Mouse (Mus musculus) neural tube, embryonic 14.5 days (tissue): Measurements from ENCODE around the gene Prop1. TPM values are rescaled to one million over a fixed set of nuclear protein-coding genes. Genes with fewer than 3 reads are reported as not detected.

ENCODE experiments used
- ATAC-seq: fragments of 200-750 bp; cut with Nextera tagmentation; 2 replicates; pipeline ENCODE4 v1.8.0; 2017; ENCODE audit warnings: low read depth, mild to moderate bottlenecking, moderate TSS enrichment, moderate library complexity
- H3K27ac ChIP-seq: fragments of 300-500 bp; sonication (generic); 2 replicates; pipeline ENCODE4 v1.5.1; 2014; ENCODE audit warnings: low read depth, mild to moderate bottlenecking, control low read depth, low read length, moderate library complexity, mixed read lengths
- H3K27me3 ChIP-seq: fragments of 300-500 bp; sonication (generic); 2 replicates; pipeline ENCODE4 v1.6.1; 2014; ENCODE audit warnings: low read length; ENCODE audit not compliant: control insufficient read depth, insufficient read depth
- H3K36me3 ChIP-seq: fragments of 300-500 bp; sonication (generic); 2 replicates; pipeline ENCODE4 v1.6.1; 2014; ENCODE audit warnings: low read length, mixed read lengths; ENCODE audit not compliant: control insufficient read depth, insufficient read depth
- H3K4me1 ChIP-seq: fragments of 300-500 bp; sonication (generic); 2 replicates; pipeline ENCODE4 v1.6.1; 2014; ENCODE audit warnings: low read length; ENCODE audit not compliant: control insufficient read depth, insufficient read depth
- H3K4me2 ChIP-seq: fragments of 300-500 bp; sonication (generic); 2 replicates; pipeline ENCODE4 v1.6.1; 2014; ENCODE audit warnings: mild to moderate bottlenecking, low read depth, low read length, control low read depth
- H3K4me3 ChIP-seq: fragments of 300-500 bp; sonication (generic); 2 replicates; pipeline ENCODE4 v1.5.1; 2014; ENCODE audit warnings: low read depth, low read length, control low read depth, mixed read lengths
- H3K9ac ChIP-seq: fragments of 300-500 bp; sonication (generic); replicated peaks from 2 replicates; pipeline ENCODE4 v1.6.1; 2014; ENCODE audit warnings: low read depth, mild to moderate bottlenecking, control low read depth, low read length, mixed read lengths
- H3K9me3 ChIP-seq: fragments of 300-500 bp; sonication (generic); 2 replicates; pipeline ENCODE4 v1.6.1; 2016; ENCODE audit warnings: low read length; ENCODE audit not compliant: control insufficient read depth
- WGBS: fragments of 180-500 bp; shearing (Covaris S2); extraction: QIAGEN DNeasy Blood & Tissue Kit; methylation state at CpG from one replicate; pipeline ENCODE4 v1.1.7; 2014; 5-methylcytosine and 5-hydroxymethylcytosine counted together
- polyA plus RNA-seq: library from polyadenylated mRNA; unstranded; fragments of >200 nt; fragmentation: Nextera tagmentation; extraction: Ambion mirVana; gene quantifications from 2 replicates; pipeline ENCODE4 v1.2.1, GENCODE M21; 2014

Prop1 gene
- polyA plus RNA-seq, 1 experiment from 2014 or later, result not detected

GRCm38 (mm10) chr11:50913301-50913700 lies 40.3 kb downstream of the Prop1 start:
- Histone ChIP-seq H3K27ac (no peak overlapping the region), H3K36me3 (peaks cover 39% of the 10 kb centered on the region), H3K9me3 (peaks cover 23% of the 10 kb centered on the region; the same call in 1 of the 2 replicates), H3K4me3 (no peak overlapping the region), H3K4me2 (no peak overlapping the region), H3K9ac (no peak overlapping the region), H3K27me3 (no peaks in the 10 kb centered on the region), H3K4me1 (peaks cover 5% of the 10 kb centered on the region; the same call in 1 of the 2 replicates)
- WGBS, result 92% methylated on average over 1 of the region's 1 CpGs
- ATAC-seq, result no peak

- Histone ChIP-seq H3K27ac (no peak overlapping the region), H3K9ac (no peak overlapping the region), H3K4me2 (no peak overlapping the region), H3K36me3 (peaks cover 86% of the 10 kb centered on the region), H3K4me3 (no peak overlapping the region), H3K4me1 (no peaks in the 10 kb centered on the region), H3K27me3 (no peaks in the 10 kb centered on the region), H3K9me3 (peaks cover 48% of the 10 kb centered on the region)
- no peak for ATAC-seq
- WGBS, result 86% methylated on average over 5 of the region's 5 CpGs
These were observed 45.4 kb downstream of the Prop1 start for GRCm38 (mm10) chr11:50908136-50908535.

Other genes starting within 250 kb of the Prop1 start
- gene Zfp354c, start 126.0 kb downstream of the Prop1 start, polyA plus RNA-seq, result 72.1 and 81.7 TPM in 2 replicates
- 1.4 and 2.3 TPM in 2 replicates for gene Zfp879, start 112.2 kb downstream of the Prop1 start, polyA plus RNA-seq
- gene Grm6, start 103.1 kb downstream of the Prop1 start, polyA plus RNA-seq, result not detected in 2 replicates
- 10.8 and 13.8 TPM in 2 replicates for gene Zfp454, start 66.1 kb downstream of the Prop1 start, polyA plus RNA-seq
- 48.0 and 55.8 TPM in 2 replicates for gene Zfp2, start 37.6 kb downstream of the Prop1 start, polyA plus RNA-seq
- gene Zfp354b, start 22.1 kb downstream of the Prop1 start, polyA plus RNA-seq, result 5.0 TPM in 2 replicates
- not detected in 2 replicates for gene 4933414I15Rik, start 10.0 kb downstream of the Prop1 start, polyA plus RNA-seq
- not detected in 2 replicates for gene Olfr1378, start 12.8 kb upstream of the Prop1 start, polyA plus RNA-seq
- gene Olfr1377, start 28.2 kb upstream of the Prop1 start, polyA plus RNA-seq, result not detected in 2 replicates
- not detected in 2 replicates for gene Olfr51, start 49.8 kb upstream of the Prop1 start, polyA plus RNA-seq
- gene Olfr54, start 60.5 kb upstream of the Prop1 start, polyA plus RNA-seq, result not detected in 2 replicates
- not detected in 2 replicates for gene Olfr1375, start 94.3 kb upstream of the Prop1 start, polyA plus RNA-seq
- 13.9 and 16.0 TPM in 2 replicates for gene Zfp354a, start 105.5 kb upstream of the Prop1 start, polyA plus RNA-seq